Mouse (Mus musculus): ENCODE measurements at regions not wholly inside any gene's neighbourhood (a gene's known extent, or its start where the extent isn't known, plus 50 kb on each side); places are given as distances from the start of the nearest gene placed in this dataset.

- no peak for DNase-seq (ENCODE audit: low spot score)
Measured at GRCm38 (mm10) chr9:112909311-112910101, 673.8 kb upstream of the Arpp21 start.

- no peak for DNase-seq (ENCODE audit: low spot score)
Measured at GRCm38 (mm10) chr9:112905955-112906354, 670.2 kb upstream of the Arpp21 start.

GRCm38 (mm10) chr9:112864921-112865320 lies 629.2 kb upstream of the Arpp21 start:
- DNase-seq (ENCODE audit: low spot score): no peak

- DNase-seq (ENCODE audit: low spot score): no peak
Measured at GRCm38 (mm10) chr9:112861136-112861535, 625.4 kb upstream of the Arpp21 start.

- no peak for DNase-seq (ENCODE audit: low spot score)
Measured at GRCm38 (mm10) chr9:112860307-112860893, 624.7 kb upstream of the Arpp21 start.

GRCm38 (mm10) chr9:112841473-112841872 lies 605.7 kb upstream of the Arpp21 start:
- no peak for DNase-seq (ENCODE audit: low spot score)

- no peak for DNase-seq (ENCODE audit: low spot score)
Measured at GRCm38 (mm10) chr9:112839071-112839793, 603.5 kb upstream of the Arpp21 start.

- no peak for DNase-seq (ENCODE audit: low spot score)
Measured at GRCm38 (mm10) chr9:112837563-112837962, 601.8 kb upstream of the Arpp21 start.

- no peak for DNase-seq (ENCODE audit: low spot score)
Measured at GRCm38 (mm10) chr9:112834441-112835245, 598.9 kb upstream of the Arpp21 start.

GRCm38 (mm10) chr9:112831102-112831501 lies 595.4 kb upstream of the Arpp21 start:
- no peak for DNase-seq (ENCODE audit: low spot score)

- DNase-seq (ENCODE audit: low spot score): no peak
Measured at GRCm38 (mm10) chr9:112828602-112829001, 592.9 kb upstream of the Arpp21 start.

- no peak for DNase-seq (ENCODE audit: low spot score)
Measured at GRCm38 (mm10) chr9:112826592-112826991, 590.9 kb upstream of the Arpp21 start.

GRCm38 (mm10) chr9:112821940-112822339 lies 586.2 kb upstream of the Arpp21 start:
- DNase-seq (ENCODE audit: low spot score): no peak

GRCm38 (mm10) chr9:112811946-112812345 lies 576.2 kb upstream of the Arpp21 start:
- DNase-seq (ENCODE audit: low spot score): no peak

- DNase-seq (ENCODE audit: low spot score): no peak
Measured at GRCm38 (mm10) chr9:112799583-112800220, 564.0 kb upstream of the Arpp21 start.

- no peak for DNase-seq (ENCODE audit: low spot score)
Measured at GRCm38 (mm10) chr9:112793537-112793936, 557.8 kb upstream of the Arpp21 start.

GRCm38 (mm10) chr9:112771981-112772380 lies 536.2 kb upstream of the Arpp21 start:
- no peak for DNase-seq (ENCODE audit: low spot score)

GRCm38 (mm10) chr9:112744616-112745015 lies 508.9 kb upstream of the Arpp21 start:
- no peak for DNase-seq (ENCODE audit: low spot score)

GRCm38 (mm10) chr9:112743871-112744590 lies 508.3 kb upstream of the Arpp21 start:
- DNase-seq (ENCODE audit: low spot score): no peak

GRCm38 (mm10) chr9:112735761-112736160 lies 500.0 kb upstream of the Arpp21 start:
- no peak for DNase-seq (ENCODE audit: low spot score)

GRCm38 (mm10) chr9:112725523-112725922 lies 489.8 kb upstream of the Arpp21 start:
- no peak for DNase-seq (ENCODE audit: low spot score)

All from ovary, postnatal 10 days (tissue).